Comparison of ENCODE assay signal across 18 mouse cellular contexts in genomic region chr1:135263316-135263715, GRCm38 (mm10). TPM values are rescaled to one million over a fixed set of nuclear protein-coding genes. Genes with fewer than 3 reads are reported as not detected.
DNase-seq lines count a peak whose midpoint lies in the region.
"Had no signal": no experiment of that assay in that cellular context is flagged by ENCODE, and none has a peak within 500 bp of the region (broad histone marks: within the 10 kb centered on the region; RNA-seq: fewer than 3 reads in every experiment).

No protein-coding gene starts in this region.

- peak; percentile 90 for DNase-seq in heart, adult 11 months
- DNase-seq in heart, adult 8-10 months (ENCODE audit: low spot score): no peak
- peak; percentile 34 to 42 for DNase-seq in kidney, postnatal 25 days
- DNase-seq in kidney, postnatal 14 days: no peak
- peak; percentile 22 for DNase-seq in retina, postnatal 1 day
- no peak for DNase-seq in retina, embryonic 14.5 days (ENCODE audit: low spot score)
- peak; percentile 24 for DNase-seq in adipocyte (ENCODE audit: low spot score)
- DNase-seq in thymus, postnatal 4 days: no peak
- DNase-seq: adrenal gland, adult 2 months; adrenal gland, postnatal 10 days; adrenal gland, postnatal 25 days; cerebellum, adult 11 months; cerebellum, adult 18-20 months; cerebellum, adult 9-10 months; cerebellum, postnatal 10 days; cerebellum, postnatal 25 days; forebrain, postnatal 0 days had no signal

RNA-seq across cellular contexts. Expression of gene Elf3, which starts 4.9 kb away (rescaled TPM):
- under 1 TPM in 1 of 4 experiments, not detected in 3; 0.14 TPM for total RNA-seq in heart, adult 8-10 months (2022)
- total RNA-seq: forebrain, postnatal 0 days; MEL had no signal

RNA-seq across cellular contexts. Expression of gene Rnpep, which starts 20.6 kb away (rescaled TPM):
- 10 to 100 TPM; 18.9 to 22.7 (median 21.2) TPM for total RNA-seq in heart, adult 8-10 months (2022)

RNA-seq across cellular contexts. Expression of gene Timm17a, which starts 50.3 kb away (rescaled TPM):
- 100 to 1,000 TPM; 342 to 418 (median 385) TPM for total RNA-seq in heart, adult 8-10 months (2022)

Comparison
In these comparisons a context has a peak if more than half of its experiments do, and no peak if none do; other contexts are left out.
1. DNase-seq: peak in heart, adult 11 months (single experiment), kidney, postnatal 25 days (2 of 2), retina, postnatal 1 day (single experiment) and adipocyte (single experiment); none in heart, adult 8-10 months (single experiment), kidney, postnatal 14 days (single experiment), retina, embryonic 14.5 days (single experiment) and thymus, postnatal 4 days (single experiment).